Mouse (Mus musculus): Measurements from ENCODE around the gene Tacc2. TPM values are rescaled to one million over a fixed set of nuclear protein-coding genes. Genes with fewer than 3 reads are reported as not detected.

Tacc2 gene
- polyA plus RNA-seq, 1 experiment from 2014 or later, result 39.2 TPM

GRCm38 (mm10) chr7:130668729-130669281 lies 91.6 kb downstream of the Tacc2 start:
- no peaks in the 10 kb centered on the region for H3K9me3 ChIP-seq (replicated peaks)
- H3K27me3 ChIP-seq (ENCODE audit: low read depth, poor library complexity, severe bottlenecking), result no peaks in the 10 kb centered on the region
- peaks cover 22% of the 10 kb centered on the region for H3K36me3 ChIP-seq
- H3K27ac ChIP-seq, result peak overlapping the region; percentile 76
- no peak overlapping the region for H3K4me3 ChIP-seq
- no peak for DNase-seq (ENCODE audit: low spot score)
- H3K4me1 ChIP-seq, result peaks cover 36% of the 10 kb centered on the region
- 70% methylated on average over 7 of the region's 7 CpGs for WGBS

- Histone ChIP-seq H3K4me3 (no peak overlapping the region), H3K9me3 (replicated peaks) (no peaks in the 10 kb centered on the region), H3K27ac (peak overlapping the region; percentile 76), H3K27me3 (ENCODE audit: low read depth, poor library complexity, severe bottlenecking) (no peaks in the 10 kb centered on the region), H3K36me3 (peaks cover 16% of the 10 kb centered on the region), H3K4me1 (peaks cover 36% of the 10 kb centered on the region)
- 58% methylated on average over 8 of the region's 8 CpGs for WGBS
- no peak for DNase-seq (ENCODE audit: low spot score)
These were observed 92.2 kb downstream of the Tacc2 start for GRCm38 (mm10) chr7:130669370-130669881.

GRCm38 (mm10) chr7:130670358-130670757 lies 93.1 kb downstream of the Tacc2 start:
- Histone ChIP-seq H3K4me3 (no peak overlapping the region), H3K27ac (peak overlapping the region; percentile 71), H3K36me3 (peaks cover 16% of the 10 kb centered on the region), H3K27me3 (ENCODE audit: low read depth, poor library complexity, severe bottlenecking) (no peaks in the 10 kb centered on the region), H3K4me1 (peaks cover 36% of the 10 kb centered on the region), H3K9me3 (replicated peaks) (no peaks in the 10 kb centered on the region)
- no peak for DNase-seq (ENCODE audit: low spot score)
- 58% methylated on average over 4 of the region's 4 CpGs for WGBS

GRCm38 (mm10) chr7:130671301-130671700 lies 94.1 kb downstream of the Tacc2 start:
- no peak for DNase-seq (ENCODE audit: low spot score)
- Histone ChIP-seq H3K4me1 (peaks cover 36% of the 10 kb centered on the region), H3K9me3 (replicated peaks) (no peaks in the 10 kb centered on the region), H3K27me3 (ENCODE audit: low read depth, poor library complexity, severe bottlenecking) (no peaks in the 10 kb centered on the region), H3K36me3 (peaks cover 18% of the 10 kb centered on the region), H3K27ac (peak overlapping the region; percentile 71), H3K4me3 (no peak overlapping the region)
- WGBS, result 66% methylated on average over 6 of the region's 6 CpGs

GRCm38 (mm10) chr7:130673169-130674033 lies 96.2 kb downstream of the Tacc2 start:
- peaks cover 52% of the 10 kb centered on the region for H3K4me1 ChIP-seq
- no peak overlapping the region for H3K4me3 ChIP-seq
- H3K27me3 ChIP-seq (ENCODE audit: low read depth, poor library complexity, severe bottlenecking), result no peaks in the 10 kb centered on the region
- DNase-seq (ENCODE audit: low spot score), result peak; percentile 54
- no peaks in the 10 kb centered on the region for H3K9me3 ChIP-seq (replicated peaks)
- H3K36me3 ChIP-seq, result peaks cover 26% of the 10 kb centered on the region
- 68% methylated on average over 9 of the region's 9 CpGs for WGBS
- peak overlapping the region; percentile 56; the same call in 1 of the 2 replicates for H3K27ac ChIP-seq

- H3K36me3 ChIP-seq, result peaks cover 26% of the 10 kb centered on the region
- no peaks in the 10 kb centered on the region for H3K27me3 ChIP-seq (ENCODE audit: low read depth, poor library complexity, severe bottlenecking)
- no peak overlapping the region for H3K4me3 ChIP-seq
- DNase-seq (ENCODE audit: low spot score), result no peak
- H3K9me3 ChIP-seq (replicated peaks), result no peaks in the 10 kb centered on the region
- 0 out of 2 replicates have a peak overlapping the region, but pooled peaks have one; percentile 19 for H3K27ac ChIP-seq
- peaks cover 41% of the 10 kb centered on the region for H3K4me1 ChIP-seq
- WGBS, result 86% methylated on average over 9 of the region's 9 CpGs
These were observed 97.3 kb downstream of the Tacc2 start for GRCm38 (mm10) chr7:130674526-130674925.

GRCm38 (mm10) chr7:130676885-130677540 lies 99.8 kb downstream of the Tacc2 start:
- no peaks in the 10 kb centered on the region for H3K27me3 ChIP-seq (ENCODE audit: low read depth, poor library complexity, severe bottlenecking)
- DNase-seq (ENCODE audit: low spot score), result peak; percentile 44
- H3K36me3 ChIP-seq, result peaks cover 26% of the 10 kb centered on the region
- peaks cover 21% of the 10 kb centered on the region for H3K4me1 ChIP-seq
- no peaks in the 10 kb centered on the region for H3K9me3 ChIP-seq (replicated peaks)
- WGBS, result 76% methylated on average over 11 of the region's 11 CpGs
- H3K4me3 ChIP-seq, result no peak overlapping the region
- H3K27ac ChIP-seq, result peak overlapping the region; percentile 66

- no peak for DNase-seq (ENCODE audit: low spot score)
These were observed 100.5 kb downstream of the Tacc2 start for GRCm38 (mm10) chr7:130677541-130678274.

GRCm38 (mm10) chr7:130678414-130678813 lies 101.2 kb downstream of the Tacc2 start:
- peak overlapping the region; percentile 66; the same call in 1 of the 2 replicates for H3K27ac ChIP-seq
- H3K36me3 ChIP-seq, result peaks cover 26% of the 10 kb centered on the region
- peaks cover 18% of the 10 kb centered on the region for H3K4me1 ChIP-seq
- 92% methylated on average over 6 of the region's 6 CpGs for WGBS
- no peak overlapping the region for H3K4me3 ChIP-seq
- H3K9me3 ChIP-seq (replicated peaks), result no peaks in the 10 kb centered on the region
- no peaks in the 10 kb centered on the region for H3K27me3 ChIP-seq (ENCODE audit: low read depth, poor library complexity, severe bottlenecking)
- no peak for DNase-seq (ENCODE audit: low spot score)

More at GRCm38 (mm10) chr7:130677541-130678274, 100.5 kb downstream of the Tacc2 start:
- Histone ChIP-seq H3K4me3 (no peak overlapping the region), H3K9me3 (replicated peaks) (no peaks in the 10 kb centered on the region), H3K4me1 (peaks cover 21% of the 10 kb centered on the region), H3K27me3 (ENCODE audit: low read depth, poor library complexity, severe bottlenecking) (no peaks in the 10 kb centered on the region), H3K27ac (peak overlapping the region; percentile 66), H3K36me3 (peaks cover 26% of the 10 kb centered on the region)
- 78% methylated on average over 12 of the region's 12 CpGs for WGBS

GRCm38 (mm10) chr7:130681798-130682197 lies 104.6 kb downstream of the Tacc2 start:
- Histone ChIP-seq H3K9me3 (replicated peaks) (no peaks in the 10 kb centered on the region), H3K27ac (peak overlapping the region; percentile 11; the same call in 1 of the 2 replicates), H3K36me3 (0 out of 2 replicates have a peak, but pooled peaks cover 3% of the 10 kb centered on the region), H3K27me3 (ENCODE audit: low read depth, poor library complexity, severe bottlenecking) (no peaks in the 10 kb centered on the region), H3K4me3 (no peak overlapping the region), H3K4me1 (peaks cover 15% of the 10 kb centered on the region)
- DNase-seq (ENCODE audit: low spot score), result no peak
- 91% methylated on average over 4 of the region's 4 CpGs for WGBS

GRCm38 (mm10) chr7:130688601-130689000 lies 111.4 kb downstream of the Tacc2 start:
- H3K36me3 ChIP-seq, result no peaks in the 10 kb centered on the region
- H3K27ac ChIP-seq, result no peak overlapping the region
- peaks cover 43% of the 10 kb centered on the region for H3K4me1 ChIP-seq
- no peak for DNase-seq (ENCODE audit: low spot score)
- H3K9me3 ChIP-seq (replicated peaks), result no peaks in the 10 kb centered on the region
- 89% methylated on average over 4 of the region's 4 CpGs for WGBS
- no peaks in the 10 kb centered on the region for H3K27me3 ChIP-seq (ENCODE audit: low read depth, poor library complexity, severe bottlenecking)
- H3K4me3 ChIP-seq, result no peak overlapping the region

GRCm38 (mm10) chr7:130690869-130691268 lies 113.6 kb downstream of the Tacc2 start:
- Histone ChIP-seq H3K36me3 (no peaks in the 10 kb centered on the region), H3K27me3 (ENCODE audit: low read depth, poor library complexity, severe bottlenecking) (no peaks in the 10 kb centered on the region), H3K27ac (no peak overlapping the region), H3K4me1 (peaks cover 65% of the 10 kb centered on the region), H3K9me3 (replicated peaks) (no peaks in the 10 kb centered on the region), H3K4me3 (no peak overlapping the region)
- DNase-seq (ENCODE audit: low spot score), result no peak
- WGBS, result 81% methylated on average over 6 of the region's 6 CpGs
